30 mouse cellular contexts compared by ENCODE assay signal in genomic region chr7:16847507-16847906, GRCm38 (mm10). TPM values are rescaled to one million over a fixed set of nuclear protein-coding genes. Genes with fewer than 3 reads are reported as not detected.
DNase-seq lines count a peak whose midpoint lies in the region; TF ChIP-seq lines count a peak whose summit lies in the region.
"Had no signal": no experiment of that assay in that cellular context is flagged by ENCODE, and none has a peak within 500 bp of the region (broad histone marks: within the 10 kb centered on the region; RNA-seq: fewer than 3 reads in every experiment).

No protein-coding gene starts in this region.

- H3K27ac ChIP-seq in heart, adult 2 months = no peak overlapping the region
- H3K27ac ChIP-seq: embryonic facial prominence, embryonic 10.5 days; embryonic facial prominence, embryonic 13.5 days; forebrain, embryonic 12.5 days; forebrain, embryonic 15.5 days; heart, embryonic 15.5 days; hindbrain, embryonic 10.5 days; hindbrain, embryonic 13.5 days; intestine, embryonic 15.5 days had no signal

- H3K79me2 ChIP-seq in heart, adult 2 months (replicated peaks; ENCODE audit: control insufficient read depth, insufficient read depth, low read length) = no peaks in the 10 kb centered on the region

- 77% methylated on average over 19 of the region's 19 CpGs for WGBS in heart, adult 2 months

- no peak for TF ChIP-seq CTCF in heart, adult 2 months (IDR thresholded peaks at IDR 0.05)

- H3K36me3 ChIP-seq in heart, adult 2 months (ENCODE audit: control insufficient read depth, insufficient read depth, low read length) = peaks cover 3% of the 10 kb centered on the region; the same call in 1 of the 2 replicates

- intact Hi-C loops in heart, adult 2 months (cut with DNase I) = no loop called here

- TF ChIP-seq EP300 in heart, adult 2 months (IDR thresholded peaks at IDR 0.05; ENCODE audit: insufficient read depth, low read depth, low read length) = no peak

- no peak for DNase-seq in heart, adult 2 months
- DNase-seq in heart, adult 8-10 months (ENCODE audit: low spot score) = no peak
- DNase-seq in thymus, postnatal 4 days = peak; percentile 27
- DNase-seq in thymus, postnatal 25 days = no peak
- peak; percentile 63 for DNase-seq in ZHBTc4 (ENCODE audit: low read depth, low spot score)
- no peak for DNase-seq in right cerebral cortex, postnatal 25 days
- DNase-seq: adrenal gland, adult 2 months; adrenal gland, postnatal 14 days; cerebellum, adult 11-12 months; cerebellum, adult 8-10 months; cerebellum, postnatal 10 days; cerebellum, postnatal 36 days; embryo, embryonic 11 days; gastrocnemius, postnatal 14 days; heart, adult 18-20 months; heart, postnatal 10 days; heart, postnatal 36 days had no signal

- no peaks in the 10 kb centered on the region for H3K27me3 ChIP-seq in heart, adult 2 months (ENCODE audit: control insufficient read depth, insufficient read depth, low read length)
- H3K27me3 ChIP-seq: embryonic facial prominence, embryonic 13.5 days; forebrain, embryonic 15.5 days; heart, embryonic 12.5 days; heart, embryonic 15.5 days; hindbrain, embryonic 13.5 days; intestine, embryonic 15.5 days; Patski had no signal

- H3K4me3 ChIP-seq in heart, adult 2 months = no peak overlapping the region
- H3K4me3 ChIP-seq: embryonic facial prominence, embryonic 10.5 days; embryonic facial prominence, embryonic 13.5 days; erythroblast, embryonic 14.5 days; forebrain, embryonic 12.5 days; forebrain, embryonic 15.5 days; heart, embryonic 12.5 days; heart, embryonic 15.5 days; hindbrain, embryonic 10.5 days; hindbrain, embryonic 13.5 days; intestine, embryonic 15.5 days had no signal

- H3K9ac ChIP-seq in heart, adult 2 months (ENCODE audit: low read depth, low read length) = 0 out of 2 replicates have a peak overlapping the region, but pooled peaks have one; percentile 3
- H3K9ac ChIP-seq: embryonic facial prominence, embryonic 13.5 days; forebrain, embryonic 12.5 days; forebrain, embryonic 15.5 days; heart, embryonic 12.5 days; heart, embryonic 15.5 days; hindbrain, embryonic 13.5 days; intestine, embryonic 15.5 days had no signal

- peaks cover 1% of the 10 kb centered on the region; the same call in 1 of the 2 replicates for H3K4me1 ChIP-seq in heart, adult 2 months (ENCODE audit: control insufficient read depth, insufficient read depth, low read length)

- TF ChIP-seq POLR2A in heart, adult 2 months (IDR thresholded peaks at IDR 0.05; ENCODE audit: insufficient read depth, low read depth, low read length) = no peak

RNA-seq across cellular contexts. Expression of gene Prkd2, which starts 4.8 kb away (rescaled TPM):
- 10 to 100 TPM; 15.3 to 19.9 TPM for total RNA-seq in heart, adult 2 months (2021)
- 24.5 and 26.2 TPM in 2 replicates for polyA plus RNA-seq in heart, adult 2 months (2012; rRNA removed)
- 10 to 100 TPM; 13.1 to 16.7 (median 14.8) TPM for total RNA-seq in heart, adult 8-10 months (2022)

RNA-seq across cellular contexts. Expression of gene Dact3, which starts 27.6 kb away (rescaled TPM):
- total RNA-seq in heart, adult 2 months (2021) = 10 to 100 TPM in 1 of 2 experiments, 1 to 10 TPM in 1; 8.6 to 12.1 TPM
- 19.6 and 20.0 TPM in 2 replicates for polyA plus RNA-seq in heart, adult 2 months (2012; rRNA removed)
- total RNA-seq in heart, adult 8-10 months (2022) = 1 to 10 TPM; 8.0 to 9.5 (median 8.6) TPM
- polyA plus RNA-seq: CD4-positive, CD25-positive, alpha-beta regulatory T cell, adult 4 months had no signal

RNA-seq across cellular contexts. Expression of gene Fkrp, which starts 31.0 kb away (rescaled TPM):
- total RNA-seq in heart, adult 2 months (2021) = 10 to 100 TPM; 49.5 to 52.8 TPM
- polyA plus RNA-seq in heart, adult 2 months (2012; rRNA removed) = 40.3 and 51.3 TPM in 2 replicates
- total RNA-seq in heart, adult 8-10 months (2022) = 10 to 100 TPM; 47.3 to 56.4 (median 53.0) TPM

RNA-seq across cellular contexts. Expression of gene Strn4, which starts 31.8 kb away (rescaled TPM):
- total RNA-seq in heart, adult 2 months (2021) = 10 to 100 TPM; 55.5 to 56.2 TPM
- polyA plus RNA-seq in heart, adult 2 months (2012; rRNA removed) = 94.2 and 101 TPM in 2 replicates
- 10 to 100 TPM; 47.9 to 61.2 (median 49.1) TPM for total RNA-seq in heart, adult 8-10 months (2022)

RNA-seq across cellular contexts. Expression of gene Gng8, which starts 44.1 kb away (rescaled TPM):
- total RNA-seq in heart, adult 2 months (2021) = 1 to 10 TPM in 1 of 2 experiments, under 1 TPM in 1; 0.47 to 1.6 TPM
- 7.4 and 13.1 TPM in 2 replicates for polyA plus RNA-seq in heart, adult 2 months (2012; rRNA removed)
- total RNA-seq in heart, adult 8-10 months (2022) = 1 to 10 TPM; 1.0 to 1.5 (median 1.1) TPM
- total RNA-seq: G1E had no signal
- polyA plus RNA-seq: CD4-positive, CD25-positive, alpha-beta regulatory T cell, adult 4 months; erythroblast, embryonic 14.5 days; G1E had no signal

Comparison
In these comparisons a context has a peak if more than half of its experiments do, and no peak if none do; other contexts are left out.
1. DNase-seq: peak in thymus, postnatal 4 days (single experiment) and ZHBTc4 (single experiment); none in heart, adult 2 months (0 of 2), heart, adult 8-10 months (single experiment), thymus, postnatal 25 days (single experiment) and right cerebral cortex, postnatal 25 days (single experiment).